Mouse (Mus musculus): ENCODE results near the gene Rcc2.

DNA sequence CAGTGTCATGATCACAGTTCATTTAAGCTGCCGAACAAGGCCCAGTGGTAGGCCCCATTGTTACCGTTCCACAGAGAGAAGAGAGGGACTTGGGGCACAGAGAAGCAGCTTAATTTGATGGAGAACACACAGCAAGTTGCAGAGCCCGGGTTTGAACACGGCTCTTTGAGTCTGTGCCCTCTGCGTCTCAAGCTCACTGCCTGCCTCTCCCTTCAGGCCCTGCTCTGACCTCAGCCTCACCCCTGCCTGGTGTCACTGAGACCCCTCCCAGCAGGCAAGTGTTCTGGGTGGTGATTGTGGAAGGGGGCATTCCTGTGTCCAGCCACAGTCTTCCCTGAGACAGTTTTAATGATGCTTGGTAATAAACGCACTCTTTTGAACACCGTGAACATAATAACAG, 5.2 kb upstream of the Rcc2 start:
- TF ChIP-seq CTCF (IDR thresholded peaks at IDR 0.05; ENCODE audit: insufficient read depth, low read length): no peak
- TF ChIP-seq POLR2A (IDR thresholded peaks at IDR 0.05; ENCODE audit: borderline replicate concordance, extremely low read depth, low read depth, low read length): no peak
